ENCODE assay signal across 8 mouse cellular contexts in the genomic region with DNA sequence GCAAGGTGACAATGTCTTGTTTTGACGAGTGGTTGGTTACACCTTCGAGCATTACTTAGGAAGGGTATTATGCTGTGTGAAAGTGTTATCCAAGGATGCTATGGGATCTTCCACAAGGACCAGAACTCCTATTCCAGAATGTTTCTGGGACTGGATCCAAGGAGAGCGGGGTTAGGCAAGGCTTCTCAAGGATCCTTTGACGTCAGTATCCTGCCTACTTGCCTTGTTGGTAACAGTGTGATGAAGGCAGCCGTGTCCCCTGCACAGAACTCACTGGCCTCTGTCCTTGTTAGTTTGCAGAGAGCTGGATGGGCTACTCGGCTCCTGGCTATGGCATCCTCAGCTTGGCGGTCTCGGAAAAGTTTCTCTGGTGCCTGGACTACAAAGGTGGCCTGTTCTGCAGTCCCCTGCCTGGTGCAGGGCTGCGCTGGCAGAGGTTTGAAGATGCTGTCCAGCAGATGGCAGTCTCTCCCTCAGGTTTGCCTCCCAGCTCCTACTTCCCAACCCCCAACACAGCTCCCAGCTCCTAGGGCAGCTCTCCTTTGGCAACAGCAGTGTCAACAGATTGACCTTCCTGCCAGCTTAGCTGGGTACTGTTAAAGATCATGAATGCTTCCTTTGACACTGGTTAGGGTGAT. TPM values are rescaled to one million over a fixed set of nuclear protein-coding genes. Genes with fewer than 3 reads are reported as not detected.
DNase-seq lines count a peak whose midpoint lies in the region; TF ChIP-seq lines count a peak whose summit lies in the region.

No protein-coding gene starts in this region.

- 48% methylated on average over 9 of the region's 9 CpGs for whole genome bisulfite sequencing in cerebellum, adult 2 months
- 57% methylated on average over 9 of the region's 9 CpGs for WGBS in lung, adult 2 months

- TF ChIP-seq POLR2A in cerebellum, adult 2 months (IDR thresholded peaks at IDR 0.05; ENCODE audit: borderline replicate concordance, insufficient read depth, low read length): no peak
- TF ChIP-seq POLR2A in lung, adult 2 months (IDR thresholded peaks at IDR 0.05; ENCODE audit: borderline replicate concordance, extremely low read depth, low read depth, low read length): no peak

- no peak overlapping the region for H3K4me3 ChIP-seq in cerebellum, adult 2 months (replicated peaks; ENCODE audit: insufficient read depth, low read depth, low read length)
- H3K4me3 ChIP-seq in layer of hippocampus, adult 2 months: no peak overlapping the region
- H3K4me3 ChIP-seq in lung, adult 2 months (replicated peaks; ENCODE audit: extremely low read depth, low read depth, low read length): no peak overlapping the region

- H3K27ac ChIP-seq in cerebellum, adult 2 months (ENCODE audit: insufficient read depth, low read length): no peak overlapping the region
- peak overlapping the region; percentile 76 for H3K27ac ChIP-seq in layer of hippocampus, adult 2 months

- peak; percentile 99 for TF ChIP-seq CTCF in cerebellum, adult 2 months (IDR thresholded peaks at IDR 0.05; ENCODE audit: borderline replicate concordance, insufficient read depth, low read depth, low read length)
- TF ChIP-seq CTCF in layer of hippocampus, adult 2 months (conservative IDR thresholded peaks at IDR 0.05): peak; percentile 91
- TF ChIP-seq CTCF in lung, adult 2 months (IDR thresholded peaks at IDR 0.05; ENCODE audit: insufficient read depth, low read length): peak; percentile 94

- peaks cover 10% of the 10 kb centered on the region for H3K4me1 ChIP-seq in cerebellum, adult 2 months (ENCODE audit: control insufficient read depth, insufficient read depth, low read length)
- no peaks in the 10 kb centered on the region for H3K4me1 ChIP-seq in lung, adult 2 months (ENCODE audit: control insufficient read depth, insufficient read depth, low read length)

- H3K27me3 ChIP-seq in cerebellum, adult 2 months (ENCODE audit: control insufficient read depth, insufficient read depth, low read length): no peaks in the 10 kb centered on the region

- peak; percentile 77 for DNase-seq in MN1 (ENCODE audit: low spot score)
- peak; percentile 92 for DNase-seq in cerebellum, adult 2 months
- peak; percentile 81 for DNase-seq in forelimb bud, embryonic 11.5 days (ENCODE audit: low read depth, low spot score)
- peak; percentile 90 for DNase-seq in heart, postnatal 4 days
- peak; percentile 88 to 90 for DNase-seq in layer of hippocampus, adult 2 months (ENCODE audit: low spot score in 2 of 2)
- DNase-seq in lung, adult 2 months: peak; percentile 72
- peak; percentile 77 for DNase-seq in ovary, postnatal 36 days (ENCODE audit: low spot score)
- peak; percentile 69 for DNase-seq in thymus, postnatal 14 days

RNA-seq across cellular contexts. Expression of a gene that starts 42.7 kb away (rescaled TPM):
- 53.3 and 54.8 TPM in 2 replicates for polyA plus RNA-seq in cerebellum, adult 2 months (2012; rRNA removed)
- 10 to 100 TPM; 22.4 to 28.0 TPM for total RNA-seq in heart, postnatal 4 days (2021)
- 10 to 100 TPM; 10.8 to 14.1 TPM for total RNA-seq in layer of hippocampus, adult 2 months (2021)
- polyA plus RNA-seq in lung, adult 2 months (2012; rRNA removed): 20.6 and 24.5 TPM in 2 replicates

RNA-seq across cellular contexts. Expression of a gene that starts 47.0 kb away (rescaled TPM):
- polyA plus RNA-seq in cerebellum, adult 2 months (2012; rRNA removed): 20.2 and 20.7 TPM in 2 replicates
- 1 to 10 TPM; 5.2 to 6.0 TPM for total RNA-seq in heart, postnatal 4 days (2021)
- 10 to 100 TPM; 39.5 to 42.0 TPM for total RNA-seq in layer of hippocampus, adult 2 months (2021)
- 5.2 and 5.3 TPM in 2 replicates for polyA plus RNA-seq in lung, adult 2 months (2012; rRNA removed)

RNA-seq across cellular contexts. Expression of a gene that starts 47.2 kb away (rescaled TPM):
- 59.6 and 65.7 TPM in 2 replicates for polyA plus RNA-seq in cerebellum, adult 2 months (2012; rRNA removed)
- total RNA-seq in heart, postnatal 4 days (2021): 10 to 100 TPM; 45.7 to 50.1 TPM
- total RNA-seq in layer of hippocampus, adult 2 months (2021): 10 to 100 TPM; 63.4 to 65.1 TPM
- polyA plus RNA-seq in lung, adult 2 months (2012; rRNA removed): 30.2 and 34.8 TPM in 2 replicates

Comparison
In these comparisons a context has a peak if more than half of its experiments do, and no peak if none do; other contexts are left out.
1. RNA of a gene that starts 47.0 kb away (total RNA-seq): 39.5 to 42.0 TPM in layer of hippocampus, adult 2 months; 5.2 to 6.0 TPM in heart, postnatal 4 days; every median in the first group is over 4 times any median in the second.
2. Peak in every context shown above with its lines, with median percentiles within 50 percentile points of each other: DNase-seq and CTCF ChIP-seq.